8 mouse cellular contexts compared by ENCODE assay signal in the genomic region with DNA sequence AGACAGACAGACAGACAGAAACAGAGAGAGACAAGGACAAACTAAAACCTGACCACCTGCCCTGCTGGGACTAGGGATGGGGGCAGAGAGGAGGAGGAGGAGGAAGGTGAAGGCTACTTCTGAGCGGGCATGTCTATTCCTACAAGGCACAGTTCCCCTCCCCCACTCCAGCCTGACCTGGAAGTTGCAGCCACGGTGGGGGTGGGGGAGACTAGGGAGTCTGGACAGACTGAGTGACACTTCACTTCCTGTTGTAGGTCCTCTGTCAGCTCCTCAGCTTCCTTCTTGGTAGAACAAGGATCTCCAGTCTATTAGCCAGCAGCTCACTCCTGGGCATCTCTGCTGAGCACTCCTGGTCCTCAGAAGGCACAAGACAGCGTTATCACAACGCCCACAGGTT. TPM values are rescaled to one million over a fixed set of nuclear protein-coding genes. Genes with fewer than 3 reads are reported as not detected.
DNase-seq lines count a peak whose midpoint lies in the region; ATAC-seq and TF ChIP-seq lines count a peak whose summit lies in the region.

No protein-coding gene starts in this region.

- H3K4me1 ChIP-seq in bone marrow macrophage, adult 2 months (ENCODE audit: control insufficient read depth, insufficient read depth, low read length) = peaks cover 33% of the 10 kb centered on the region
- peaks cover 59% of the 10 kb centered on the region for H3K4me1 ChIP-seq in kidney, postnatal 0 days (replicated peaks; ENCODE audit: insufficient read depth, low read length)
- 0 out of 2 replicates have a peak, but pooled peaks cover 3% of the 10 kb centered on the region for H3K4me1 ChIP-seq in forebrain, embryonic 14.5 days (ENCODE audit: control insufficient read depth, insufficient read depth, low read length)

- TF ChIP-seq POLR2A in bone marrow macrophage, adult 2 months (IDR thresholded peaks at IDR 0.05; ENCODE audit: borderline replicate concordance, low read depth, low read length) = no peak

- peak overlapping the region; percentile 72 for H3K27ac ChIP-seq in bone marrow macrophage, adult 2 months (ENCODE audit: insufficient read depth, low read depth, low read length)
- H3K27ac ChIP-seq in kidney, postnatal 0 days = peak overlapping the region; percentile 55
- no peak overlapping the region for H3K27ac ChIP-seq in forebrain, embryonic 14.5 days (ENCODE audit: low read depth, low read length)

- peak overlapping the region; percentile 24 for H3K4me3 ChIP-seq in bone marrow macrophage, adult 2 months (ENCODE audit: insufficient read depth, low read length)
- no peak overlapping the region for H3K4me3 ChIP-seq in kidney, postnatal 0 days (replicated peaks; ENCODE audit: low read depth, low read length)
- H3K4me3 ChIP-seq in forebrain, embryonic 14.5 days (ENCODE audit: low read depth, low read length) = no peak overlapping the region

- no peak overlapping the region for H3K9ac ChIP-seq in kidney, postnatal 0 days (ENCODE audit: low read depth, low read length)
- H3K9ac ChIP-seq in forebrain, embryonic 14.5 days (ENCODE audit: low read length) = no peak overlapping the region

- no peaks in the 10 kb centered on the region for H3K27me3 ChIP-seq in kidney, postnatal 0 days (ENCODE audit: insufficient read depth, low read length)
- no peaks in the 10 kb centered on the region for H3K27me3 ChIP-seq in forebrain, embryonic 14.5 days (replicated peaks; ENCODE audit: control insufficient read depth, insufficient read depth, low read length)

- no peak for TF ChIP-seq CTCF in bone marrow macrophage, adult 2 months (IDR thresholded peaks at IDR 0.05; ENCODE audit: low read depth, low read length)
- no peak for TF ChIP-seq CTCF in kidney, postnatal 0 days (IDR thresholded peaks at IDR 0.05; ENCODE audit: low read depth)

- WGBS in kidney, postnatal 0 days = 24% methylated on average over 4 of the region's 4 CpGs
- 67% methylated on average over 4 of the region's 4 CpGs for WGBS in forebrain, embryonic 14.5 days

- 0 out of 2 replicates have a peak overlapping the region, but pooled peaks have one; percentile 11 for H3K4me2 ChIP-seq in kidney, postnatal 0 days (ENCODE audit: low read length)
- H3K4me2 ChIP-seq in forebrain, embryonic 14.5 days (ENCODE audit: low read length) = no peak overlapping the region

- no peak for ATAC-seq in kidney, postnatal 0 days (replicated peaks; ENCODE audit: low FRiP score, low read depth)
- ATAC-seq in forebrain, embryonic 14.5 days = no peak

- H3K36me3 ChIP-seq in kidney, postnatal 0 days (ENCODE audit: insufficient read depth, low read length) = no peaks in the 10 kb centered on the region
- H3K36me3 ChIP-seq in forebrain, embryonic 14.5 days (ENCODE audit: control insufficient read depth, insufficient read depth, low read length) = no peaks in the 10 kb centered on the region

- peak; percentile 48 for DNase-seq in kidney, adult 18-20 months
- DNase-seq in kidney, adult 11 months = no peak
- DNase-seq in kidney, postnatal 0 days (ENCODE audit: low spot score) = peak; percentile 54
- DNase-seq in lung, postnatal 4 days = peak; percentile 66 to 73
- no peak for DNase-seq in urinary bladder, postnatal 25 days (ENCODE audit: low spot score)
- no peak for DNase-seq in urinary bladder, adult 2 months (ENCODE audit: low spot score)
- DNase-seq in forebrain, embryonic 14.5 days (ENCODE audit: low spot score) = no peak

- H3K9me3 ChIP-seq in kidney, postnatal 0 days (replicated peaks; ENCODE audit: low read length) = no peaks in the 10 kb centered on the region
- H3K9me3 ChIP-seq in forebrain, embryonic 14.5 days (replicated peaks; ENCODE audit: control insufficient read depth, low read length) = no peaks in the 10 kb centered on the region

RNA-seq across cellular contexts. Expression of a gene that starts 9.3 kb away (rescaled TPM):
- polyA plus RNA-seq in bone marrow macrophage, adult 2 months (2012; ENCODE audit: insufficient read depth, insufficient read length, missing spikeins) = 5.3 and 5.7 TPM in 2 replicates
- polyA plus RNA-seq in kidney, postnatal 0 days (2015; fragmentation: Nextera tagmentation; extraction: Ambion mirVana) = 20.2 and 24.8 TPM in 2 replicates
- 14.0 and 14.3 TPM in 2 replicates for polyA plus RNA-seq in urinary bladder, adult 2 months (2012; rRNA removed)
- 10.0 and 15.6 TPM in 2 replicates for polyA plus RNA-seq in forebrain, embryonic 14.5 days (2014; fragmentation: Nextera tagmentation; extraction: Ambion mirVana)

RNA-seq across cellular contexts. Expression of a gene that starts 43.7 kb away (rescaled TPM):
- polyA plus RNA-seq in bone marrow macrophage, adult 2 months (2012; ENCODE audit: insufficient read depth, insufficient read length, missing spikeins) = not detected in 2 replicates
- 0.36 and 0.45 TPM in 2 replicates for polyA plus RNA-seq in kidney, postnatal 0 days (2015; fragmentation: Nextera tagmentation; extraction: Ambion mirVana)
- polyA plus RNA-seq in urinary bladder, adult 2 months (2012; rRNA removed) = 0.07 TPM in 1 of 2 replicates, not detected in the other
- 0.14 TPM in 1 of 2 replicates, not detected in the other for polyA plus RNA-seq in forebrain, embryonic 14.5 days (2014; fragmentation: Nextera tagmentation; extraction: Ambion mirVana)

Comparison
In these comparisons a context has a peak if more than half of its experiments do, and no peak if none do; other contexts are left out.
1. DNase-seq: peak in kidney, adult 18-20 months (single experiment), kidney, postnatal 0 days (single experiment) and lung, postnatal 4 days (2 of 2); none in kidney, adult 11 months (single experiment), urinary bladder, postnatal 25 days (single experiment), urinary bladder, adult 2 months (single experiment) and forebrain, embryonic 14.5 days (single experiment).